Mouse (Mus musculus): ENCODE results near the gene Tm9sf2. TPM values are rescaled to one million over a fixed set of nuclear protein-coding genes. Genes with fewer than 3 reads are reported as not detected.

The Tm9sf2 gene
- 10 to 100 TPM; 56.6 to 64.2 TPM for total RNA-seq (2023)

GRCm38 (mm10) chr14:122106822-122107468 lies at the start of gene Tm9sf2:
TSS of gene Tm9sf2 (plus strand) at chr14:122107038.

DNA sequence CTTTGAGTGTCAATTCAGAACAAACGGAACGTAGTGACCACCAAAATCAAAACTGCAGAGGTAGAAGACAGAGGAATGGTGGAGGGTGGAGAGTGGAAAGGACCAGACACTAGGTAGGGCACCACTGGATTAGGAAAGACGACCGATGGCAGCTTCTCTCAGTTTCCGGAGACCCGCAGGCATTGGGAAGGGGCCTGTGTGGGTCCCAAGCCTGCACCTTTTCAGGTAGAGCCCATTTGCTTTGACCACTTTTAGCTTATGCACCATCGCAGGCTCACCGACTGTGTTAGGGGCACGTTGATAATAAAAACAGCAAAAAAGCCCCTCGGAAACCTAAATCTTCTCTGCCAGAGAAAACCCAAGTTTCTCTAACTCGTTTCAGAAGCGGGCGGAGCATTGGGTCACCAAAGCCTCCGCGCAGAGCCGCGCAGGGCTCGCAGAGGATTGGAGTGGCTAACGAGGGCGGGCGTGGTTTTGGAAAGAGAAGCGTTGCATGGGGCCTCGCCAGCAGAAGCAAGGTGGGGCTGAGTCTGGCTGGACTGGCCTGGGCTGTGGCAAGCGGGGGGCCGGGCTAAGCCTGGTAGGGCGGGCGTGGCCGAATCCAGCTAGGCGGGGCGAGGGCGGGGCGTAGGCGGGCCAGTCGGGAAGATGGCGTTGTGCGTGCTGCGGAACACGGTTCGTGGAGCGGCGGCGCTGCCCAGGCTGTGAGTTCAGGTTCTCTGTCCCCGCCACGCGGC lies 74.4 kb downstream of the Tm9sf2 start, which contains the start of gene Clybl:
Gene Clybl, plus strand, starts transcription at position 627 of the 737 bp plus-strand sequence.

Other genes with a start within 250 kb of the Tm9sf2 start
- gene Ubac2, start 228.4 kb upstream of the Tm9sf2 start, total RNA-seq (2023) = 10 to 100 TPM; 21.7 to 29.8 TPM
- gene Gpr18, start 191.3 kb upstream of the Tm9sf2 start, total RNA-seq (2023) = 1 to 10 TPM; 3.4 to 5.3 TPM
- 10 to 100 TPM in 1 of 2 experiments, 1 to 10 TPM in 1; 8.7 to 12.4 TPM for gene Gpr183, start 141.8 kb upstream of the Tm9sf2 start, total RNA-seq (2023)
- not detected for gene Timm8a2, start 72.4 kb upstream of the Tm9sf2 start, total RNA-seq (2023)
- gene Clybl, start 74.7 kb downstream of the Tm9sf2 start, total RNA-seq (2023) = 1 to 10 TPM; 2.9 to 3.6 TPM

Measured in neutrophil, adult 59 days (primary cell).